Mouse (Mus musculus) spleen, postnatal 10 days (tissue): Measurements from ENCODE around the gene Vsx2.

Experiments
- DNase-seq, 2 experiments: peaks; one replicate each; pipeline ENCODE4 v3.0.0; 2021 to 2022; ENCODE audit warnings: low spot score in 2 of 2

Gene Vsx2

GRCm38 (mm10) chr12:84569336-84569970 is at the start of gene Vsx2:
TSS of gene Vsx2 (plus strand) at chr12:84569762.
- DNase-seq: no peak

- no peak for DNase-seq
Measured at GRCm38 (mm10) chr12:84523728-84524127, 45.8 kb upstream of the Vsx2 start.

DNA sequence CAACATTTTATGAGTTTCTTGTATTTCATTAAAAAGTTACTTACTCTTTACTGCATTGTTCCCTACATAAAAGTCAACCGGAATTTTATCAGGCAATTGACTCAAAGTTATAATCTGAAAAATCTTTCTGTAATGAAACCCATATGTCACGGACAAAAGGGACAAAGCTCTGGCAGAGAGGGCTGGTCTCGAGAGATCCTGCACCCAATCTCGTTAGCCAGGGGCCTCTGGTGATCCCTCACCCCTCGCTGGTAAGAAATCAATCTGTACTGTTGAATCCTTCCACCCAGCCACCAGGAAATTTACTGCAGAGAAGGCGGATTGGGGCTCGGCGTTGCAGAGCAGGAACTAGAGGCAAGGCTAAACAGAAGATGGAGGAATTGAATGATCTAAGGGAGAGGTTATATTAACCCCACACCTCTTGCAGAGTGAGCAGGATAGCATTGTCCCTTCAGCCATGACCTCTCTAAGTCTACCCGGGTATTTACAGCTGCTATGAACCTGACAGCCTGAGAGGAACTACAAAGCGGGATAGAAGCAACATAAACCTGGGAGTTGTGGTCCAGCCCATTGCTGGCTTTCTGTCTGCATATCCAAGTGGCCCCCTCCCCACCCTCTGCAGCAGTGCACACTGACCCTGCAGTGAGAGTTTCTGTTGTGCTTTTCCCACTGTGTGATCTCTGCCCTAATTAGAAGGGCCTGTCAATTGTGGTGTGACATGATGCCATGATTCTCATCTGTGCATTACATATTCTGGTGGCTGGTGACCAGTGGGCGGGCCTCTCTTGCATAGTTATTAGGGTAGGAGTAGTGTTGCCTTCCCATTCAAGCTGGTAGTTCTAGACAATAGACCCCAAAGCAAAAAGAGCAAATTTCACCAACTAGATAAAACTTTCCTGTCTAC is 45.2 kb upstream of the Vsx2 start:
- DNase-seq: no peak

DNA sequence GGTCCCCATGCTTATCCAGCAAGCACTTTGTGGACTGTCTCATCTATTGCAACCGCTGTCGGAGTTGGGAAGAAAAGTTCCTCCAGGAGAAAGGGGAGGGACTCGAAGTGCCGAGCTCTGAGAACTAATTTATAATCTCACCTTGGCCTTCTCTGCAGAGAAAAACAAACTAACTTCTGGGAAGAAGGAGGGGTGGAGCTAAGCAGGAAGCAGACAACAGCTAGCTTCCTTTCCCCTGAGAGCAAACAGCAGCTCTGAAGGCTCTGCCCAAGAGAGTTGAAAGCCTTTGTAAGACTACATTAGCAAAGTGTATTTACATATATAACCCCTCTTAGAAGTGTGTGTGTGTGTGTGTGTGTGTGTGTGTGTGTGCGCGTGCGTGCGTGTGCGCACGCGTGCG is 44.1 kb upstream of the Vsx2 start:
- DNase-seq: no peak

GRCm38 (mm10) chr12:84530426-84530825 is 39.1 kb upstream of the Vsx2 start:
- DNase-seq: no peak

DNA sequence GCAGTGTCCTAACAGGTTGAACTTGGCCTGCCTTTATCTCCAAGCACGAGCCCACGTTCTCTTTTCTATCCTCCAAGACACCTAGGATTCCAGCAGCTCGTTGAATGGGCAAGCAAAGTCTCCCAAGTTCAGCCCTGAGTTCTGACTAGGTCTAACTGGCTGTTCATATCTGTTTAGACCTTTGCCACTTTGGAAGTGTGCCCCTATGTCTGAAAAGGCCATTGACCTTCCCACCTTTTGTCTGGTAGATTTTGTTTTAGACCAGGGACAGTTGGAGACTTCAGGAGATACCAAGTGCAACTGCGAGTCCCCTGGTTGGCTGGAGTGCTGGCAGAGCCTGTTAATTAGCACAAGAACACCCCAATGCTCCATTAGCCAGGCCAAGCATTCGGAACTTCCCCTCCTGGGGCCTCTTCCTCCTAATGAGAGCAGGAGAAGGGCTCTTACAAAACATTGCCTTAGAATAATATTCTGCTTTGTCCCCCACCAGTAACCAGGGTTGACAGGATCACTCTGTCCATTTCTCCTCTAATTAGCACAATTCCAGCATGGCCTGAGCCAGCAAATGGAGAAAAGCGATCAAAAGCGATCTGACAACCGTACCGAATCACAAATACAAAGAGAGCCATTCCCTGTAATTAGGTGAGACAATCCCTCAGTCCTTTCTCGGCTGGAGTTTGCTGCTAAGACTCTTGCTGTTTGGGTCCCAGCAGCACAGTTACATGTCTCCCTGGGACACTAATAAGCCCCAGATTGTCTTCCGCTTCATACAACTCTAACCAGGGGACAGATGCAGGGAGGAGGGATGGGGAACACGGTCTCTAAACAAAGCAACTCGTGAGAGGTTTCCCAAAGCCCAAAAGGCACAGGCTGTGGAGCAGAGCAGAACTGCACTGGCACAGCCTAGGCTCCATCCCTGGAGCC is 37.4 kb upstream of the Vsx2 start:
- DNase-seq: no peak

- no peak for DNase-seq
Measured at GRCm38 (mm10) chr12:84532830-84533199, 36.7 kb upstream of the Vsx2 start.

DNA sequence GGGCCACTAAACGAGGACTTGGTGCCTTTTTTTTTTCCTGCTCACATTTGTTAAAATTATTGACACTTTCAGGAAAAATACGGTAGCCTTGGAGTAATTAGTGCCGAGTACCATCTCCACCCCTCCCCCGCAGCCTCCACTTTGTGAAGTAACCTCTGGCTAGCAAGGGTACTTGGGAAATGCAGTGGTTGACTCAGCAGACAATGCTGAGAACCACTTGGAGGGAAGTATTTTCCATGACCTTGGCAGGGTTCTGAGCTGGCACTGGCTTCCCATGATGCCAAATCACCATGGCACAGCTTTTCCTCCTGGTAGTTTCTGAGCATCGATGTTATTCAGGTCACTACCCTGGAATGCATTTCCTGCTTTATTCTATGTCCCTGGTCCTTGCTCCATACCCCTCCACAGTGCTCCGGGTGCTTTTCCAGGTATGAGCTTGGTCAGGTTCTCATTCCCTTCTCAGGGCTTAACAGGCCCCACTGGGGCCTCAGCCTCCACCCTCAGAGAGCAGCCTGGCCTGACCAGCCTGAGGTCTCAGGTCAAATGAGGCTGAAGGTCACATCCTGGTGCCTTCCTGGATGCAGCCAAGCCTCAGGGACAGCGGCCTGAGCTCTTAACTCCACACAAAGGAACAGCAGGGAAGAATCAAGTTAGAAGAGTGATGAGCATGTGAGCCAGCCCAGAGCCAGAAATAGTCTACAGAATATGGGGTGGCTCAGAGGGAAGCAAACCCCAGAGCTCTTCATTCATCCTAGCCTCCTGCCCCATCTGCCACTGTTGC is 35.7 kb upstream of the Vsx2 start:
- DNase-seq: no peak

GRCm38 (mm10) chr12:84539537-84539936 is 30.0 kb upstream of the Vsx2 start:
- peak in 1 of 2 experiments; percentile 47 for DNase-seq

- DNase-seq: no peak
Measured at GRCm38 (mm10) chr12:84541391-84541958, 28.1 kb upstream of the Vsx2 start.

- peak; percentile 54 to 73 for DNase-seq
Measured at GRCm38 (mm10) chr12:84546028-84546427, 23.5 kb upstream of the Vsx2 start.

- DNase-seq: no peak
Measured at GRCm38 (mm10) chr12:84546577-84547085, 22.9 kb upstream of the Vsx2 start.

DNA sequence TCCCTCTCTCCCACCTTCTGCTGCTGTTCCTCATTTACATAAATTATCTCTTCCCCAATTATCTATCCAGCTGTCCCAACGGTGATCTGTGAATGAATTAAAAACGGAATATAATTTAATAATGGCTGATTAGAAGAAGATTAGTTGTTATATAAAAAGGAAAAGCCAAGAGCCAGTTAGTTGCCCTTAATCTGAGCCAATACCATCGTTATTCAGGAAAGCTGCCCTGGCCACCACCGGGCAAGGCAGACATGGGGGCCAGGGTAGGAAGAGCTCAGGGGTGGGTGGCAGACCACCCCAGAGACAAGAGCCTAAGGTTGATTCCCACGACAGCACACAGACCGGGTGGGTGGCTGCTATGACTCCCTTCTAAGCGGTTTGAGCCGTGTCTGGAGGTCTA is 21.3 kb upstream of the Vsx2 start:
- DNase-seq: no peak

DNA sequence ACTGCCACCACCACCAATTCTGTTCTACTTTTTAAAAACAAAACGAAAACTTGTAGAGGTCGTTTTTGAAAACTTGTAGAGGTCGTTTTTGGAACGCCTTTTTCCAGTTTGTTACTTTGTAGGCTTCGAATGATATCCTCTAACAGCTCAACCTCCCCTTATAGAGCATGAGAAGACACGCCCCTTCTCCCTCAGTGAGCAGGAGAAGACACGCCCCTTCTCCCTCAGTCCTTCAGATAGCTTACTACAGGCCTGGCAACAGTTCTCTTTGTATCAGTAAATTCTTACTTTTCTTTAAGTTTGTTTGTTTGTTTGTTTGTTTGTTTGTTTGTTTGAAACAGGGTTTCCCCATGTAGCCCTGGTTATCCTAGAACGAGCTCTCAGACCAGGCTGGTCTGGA is 14.3 kb upstream of the Vsx2 start:
- no peak for DNase-seq

GRCm38 (mm10) chr12:84562558-84562957 is 7.0 kb upstream of the Vsx2 start:
- no peak for DNase-seq

DNA sequence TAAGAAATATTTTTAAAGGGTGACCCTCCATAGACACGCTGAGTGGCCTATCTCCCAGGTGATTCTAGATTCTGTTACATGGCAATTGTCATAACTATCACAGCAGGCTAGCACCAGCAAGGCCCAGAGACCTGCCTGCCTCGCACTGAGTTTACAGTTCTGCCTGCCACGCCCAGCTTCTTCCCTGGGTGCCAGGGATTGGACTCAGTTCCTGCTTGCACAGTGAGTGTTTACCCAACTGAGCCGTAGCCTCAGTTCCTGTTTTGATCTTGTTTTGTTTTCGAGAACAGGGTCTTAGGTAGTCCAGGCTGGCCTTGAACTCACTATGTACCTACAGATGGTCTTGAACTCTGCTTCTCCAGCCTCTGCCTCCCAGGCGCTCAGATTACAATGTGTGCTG is 2.0 kb upstream of the Vsx2 start:
- DNase-seq: no peak

- DNase-seq: no peak
Measured at GRCm38 (mm10) chr12:84569976-84570693, 573 bp downstream of the Vsx2 start.

DNA sequence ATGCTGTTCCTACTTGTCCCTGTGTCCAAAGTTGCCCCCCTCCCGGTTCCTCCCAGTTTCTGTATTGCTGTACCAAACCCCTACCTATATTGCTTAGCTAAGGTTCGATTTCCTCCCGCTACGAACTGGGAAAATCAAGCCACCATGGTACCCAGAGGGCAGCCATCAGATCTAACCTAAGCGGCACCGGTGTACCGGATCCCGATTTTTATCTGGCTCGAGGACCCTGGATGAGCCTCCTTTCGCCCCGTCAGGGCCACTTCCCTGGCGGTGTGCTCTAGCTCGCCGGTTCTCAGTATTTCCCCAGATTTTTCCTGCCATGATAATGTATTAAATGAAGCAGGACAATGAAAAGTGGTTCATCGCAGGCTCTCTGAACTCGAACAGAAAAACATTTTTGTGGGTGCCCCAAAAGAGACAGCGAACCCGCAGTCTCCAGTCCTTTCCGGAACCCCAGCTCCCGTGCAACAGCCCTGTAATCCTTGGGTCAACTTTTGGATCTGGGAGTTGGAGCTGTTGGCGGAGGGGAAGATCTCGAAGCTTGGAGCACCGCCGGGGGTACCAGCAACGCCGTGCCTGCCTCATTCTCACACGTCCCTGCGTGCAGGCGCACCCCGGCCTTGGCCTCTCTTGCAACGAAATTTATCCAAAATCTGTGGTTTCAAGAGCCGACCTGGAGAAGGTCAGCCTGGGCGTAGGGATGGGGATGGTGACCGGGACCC is 1.3 kb downstream of the Vsx2 start:
- DNase-seq: no peak
